Mouse (Mus musculus) hindbrain, embryonic 12.5 days (tissue): ENCODE data around the gene 9430015G10Rik. TPM values are rescaled to one million over a fixed set of nuclear protein-coding genes. Genes with fewer than 3 reads are reported as not detected.

Experiments used
- ATAC-seq: fragments of 200-750 bp; cut with Nextera tagmentation; 2 replicates; pipeline ENCODE4 v1.8.0; 2017; ENCODE audit warnings: moderate TSS enrichment; ENCODE audit not compliant: low FRiP score
- H3K27ac ChIP-seq: fragments of 300-500 bp; sonication (generic); 2 replicates; pipeline ENCODE4 v1.5.1; 2016; ENCODE audit warnings: mild to moderate bottlenecking
- H3K27me3 ChIP-seq: fragments of 300-500 bp; sonication (generic); 2 replicates; pipeline ENCODE4 v1.6.1; 2016; ENCODE audit warnings: mild to moderate bottlenecking
- H3K36me3 ChIP-seq: fragments of 300-500 bp; sonication (generic); 2 replicates; pipeline ENCODE4 v1.6.1; 2016; ENCODE audit warnings: mild to moderate bottlenecking
- H3K4me1 ChIP-seq: fragments of 300-500 bp; sonication (generic); 2 replicates; pipeline ENCODE4 v1.6.1; 2016
- H3K4me2 ChIP-seq: fragments of 300-500 bp; sonication (generic); replicated peaks from 2 replicates; pipeline ENCODE4 v1.6.1; 2016; ENCODE audit warnings: mild to moderate bottlenecking
- H3K4me3 ChIP-seq: fragments of 300-500 bp; sonication (generic); 2 replicates; pipeline ENCODE4 v1.5.1; 2016; ENCODE audit warnings: mild to moderate bottlenecking
- H3K9ac ChIP-seq: fragments of 300-500 bp; sonication (generic); 2 replicates; pipeline ENCODE4 v1.6.1; 2016; ENCODE audit warnings: mild to moderate bottlenecking, moderate library complexity
- H3K9me3 ChIP-seq: fragments of 300-500 bp; sonication (generic); replicated peaks from 2 replicates; pipeline ENCODE4 v1.6.1; 2016; ENCODE audit warnings: mild to moderate bottlenecking
- WGBS: fragments of 180-500 bp; shearing (Covaris S2); methylation state at CpG from one replicate; pipeline ENCODE4 v1.1.7; 2016; 5-methylcytosine and 5-hydroxymethylcytosine counted together
- polyA plus RNA-seq: library from polyadenylated mRNA; unstranded; fragments of >200 nt; fragmentation: Nextera tagmentation; extraction: Ambion mirVana; gene quantifications from 2 replicates; pipeline ENCODE4 v1.2.1, GENCODE M21; 2016

The 9430015G10Rik gene
- polyA plus RNA-seq, result 49.6 and 50.8 TPM in 2 replicates

- ATAC-seq, result peak; percentile 99
- peaks cover 7% of the 10 kb centered on the region for H3K4me1 ChIP-seq
- peak within 1 kb of the TSS; percentile 76 for H3K4me3 ChIP-seq
- no peaks in the 10 kb centered on the region for H3K27me3 ChIP-seq
- peak within 1 kb of the TSS; percentile 66 for H3K4me2 ChIP-seq
- under 1% methylated on average over 56 of the region's 60 CpGs for WGBS
- peak within 1 kb of the TSS; percentile 85 for H3K27ac ChIP-seq
- H3K9ac ChIP-seq, result peak within 1 kb of the TSS; percentile 78
- H3K36me3 ChIP-seq, result no peaks in the 10 kb centered on the region
- H3K9me3 ChIP-seq, result no peaks in the 10 kb centered on the region
Measured at GRCm38 (mm10) chr4:156109570-156110331, at the start of gene 9430015G10Rik. 9430015G10Rik (plus strand) TSS chr4:156109982.

- WGBS, result 11% methylated on average over 4 of the region's 4 CpGs
Measured at GRCm38 (mm10) chr4:156063861-156064509, 45.8 kb upstream of the 9430015G10Rik start.

GRCm38 (mm10) chr4:156064510-156064897 lies 45.3 kb upstream of the 9430015G10Rik start:
- Histone ChIP-seq H3K4me3 (no peak overlapping the region), H3K4me2 (no peak overlapping the region), H3K4me1 (peaks cover 10% of the 10 kb centered on the region), H3K27me3 (no peaks in the 10 kb centered on the region; the same call in 1 of the 2 replicates), H3K9me3 (no peaks in the 10 kb centered on the region), H3K27ac (no peak overlapping the region), H3K36me3 (no peaks in the 10 kb centered on the region), H3K9ac (no peak overlapping the region)
- WGBS, result 79% methylated on average over 9 of the region's 9 CpGs
- ATAC-seq, result no peak

More at GRCm38 (mm10) chr4:156063861-156064509, 45.8 kb upstream of the 9430015G10Rik start:
- Histone ChIP-seq H3K36me3 (no peaks in the 10 kb centered on the region), H3K4me2 (no peak overlapping the region), H3K9ac (no peak overlapping the region), H3K4me3 (no peak overlapping the region), H3K27ac (peak overlapping the region; percentile 41; the same call in 1 of the 2 replicates), H3K4me1 (peaks cover 10% of the 10 kb centered on the region), H3K27me3 (no peaks in the 10 kb centered on the region; the same call in 1 of the 2 replicates), H3K9me3 (no peaks in the 10 kb centered on the region)
- ATAC-seq, result no peak

- no peak for ATAC-seq
- no peaks in the 10 kb centered on the region for H3K36me3 ChIP-seq
- H3K27ac ChIP-seq, result no peak overlapping the region
- H3K9me3 ChIP-seq, result no peaks in the 10 kb centered on the region
- H3K27me3 ChIP-seq, result no peaks in the 10 kb centered on the region
- no peak overlapping the region for H3K4me3 ChIP-seq
- peaks cover 15% of the 10 kb centered on the region for H3K4me1 ChIP-seq
- WGBS, result 95% methylated on average over 10 of the region's 10 CpGs
- no peak overlapping the region for H3K9ac ChIP-seq
- no peak overlapping the region for H3K4me2 ChIP-seq
Measured at GRCm38 (mm10) chr4:156065156-156065894, 44.5 kb upstream of the 9430015G10Rik start.

GRCm38 (mm10) chr4:156067256-156067949 lies 42.4 kb upstream of the 9430015G10Rik start:
- Histone ChIP-seq H3K36me3 (no peaks in the 10 kb centered on the region), H3K4me1 (peaks cover 20% of the 10 kb centered on the region), H3K27ac (no peak overlapping the region), H3K9me3 (no peaks in the 10 kb centered on the region), H3K4me3 (no peak overlapping the region), H3K27me3 (no peaks in the 10 kb centered on the region), H3K9ac (no peak overlapping the region), H3K4me2 (no peak overlapping the region)
- ATAC-seq, result no peak
- 75% methylated on average over 5 of the region's 5 CpGs for WGBS

- Histone ChIP-seq H3K4me1 (peaks cover 10% of the 10 kb centered on the region), H3K36me3 (no peaks in the 10 kb centered on the region), H3K9me3 (no peaks in the 10 kb centered on the region), H3K27ac (no peak overlapping the region), H3K4me2 (no peak overlapping the region), H3K27me3 (no peaks in the 10 kb centered on the region), H3K4me3 (no peak overlapping the region), H3K9ac (0 out of 2 replicates have a peak overlapping the region, but pooled peaks have one; percentile 8)
- WGBS, result 59% methylated on average over 8 of the region's 8 CpGs
- no peak for ATAC-seq
Measured at GRCm38 (mm10) chr4:156069701-156070100, 40.1 kb upstream of the 9430015G10Rik start.

GRCm38 (mm10) chr4:156070276-156070675 lies 39.5 kb upstream of the 9430015G10Rik start:
- Histone ChIP-seq H3K4me3 (no peak overlapping the region), H3K9ac (0 out of 2 replicates have a peak overlapping the region, but pooled peaks have one; percentile 8), H3K9me3 (no peaks in the 10 kb centered on the region), H3K27ac (peak overlapping the region; percentile 23; the same call in 1 of the 2 replicates), H3K27me3 (no peaks in the 10 kb centered on the region), H3K4me1 (peaks cover 10% of the 10 kb centered on the region), H3K4me2 (no peak overlapping the region), H3K36me3 (no peaks in the 10 kb centered on the region)
- no peak for ATAC-seq
- 49% methylated on average over 6 of the region's 6 CpGs for WGBS

GRCm38 (mm10) chr4:156070716-156071115 lies 39.1 kb upstream of the 9430015G10Rik start:
- no peak overlapping the region for H3K9ac ChIP-seq
- H3K27ac ChIP-seq, result peak overlapping the region; percentile 23; the same call in 1 of the 2 replicates
- no peak overlapping the region for H3K4me2 ChIP-seq
- peaks cover 3% of the 10 kb centered on the region; the same call in 1 of the 2 replicates for H3K27me3 ChIP-seq
- no peak for ATAC-seq
- no peak overlapping the region for H3K4me3 ChIP-seq
- WGBS, result 67% methylated on average over 2 of the region's 2 CpGs
- H3K4me1 ChIP-seq, result peaks cover 10% of the 10 kb centered on the region
- H3K9me3 ChIP-seq, result no peaks in the 10 kb centered on the region
- H3K36me3 ChIP-seq, result no peaks in the 10 kb centered on the region

GRCm38 (mm10) chr4:156076911-156077382 lies 32.8 kb upstream of the 9430015G10Rik start:
- Histone ChIP-seq H3K4me2 (peak overlapping the region; percentile 61; the same call in 1 of the 2 replicates), H3K36me3 (no peaks in the 10 kb centered on the region), H3K27me3 (peaks cover 34% of the 10 kb centered on the region), H3K9me3 (no peaks in the 10 kb centered on the region), H3K27ac (no peak overlapping the region), H3K9ac (0 out of 2 replicates have a peak overlapping the region, but pooled peaks have one; percentile 45), H3K4me1 (peaks cover 9% of the 10 kb centered on the region), H3K4me3 (0 out of 2 replicates have a peak overlapping the region, but pooled peaks have one; percentile 33)
- 10% methylated on average over 8 of the region's 8 CpGs for WGBS
- ATAC-seq, result no peak

GRCm38 (mm10) chr4:156077499-156078301 lies 32.1 kb upstream of the 9430015G10Rik start:
- Histone ChIP-seq H3K9ac (peak overlapping the region; percentile 45; the same call in 1 of the 2 replicates), H3K27ac (no peak overlapping the region), H3K4me1 (peaks cover 9% of the 10 kb centered on the region), H3K4me3 (peak overlapping the region; percentile 33), H3K9me3 (no peaks in the 10 kb centered on the region), H3K36me3 (no peaks in the 10 kb centered on the region), H3K4me2 (peak overlapping the region; percentile 61), H3K27me3 (peaks cover 34% of the 10 kb centered on the region)
- under 1% methylated on average over 58 of the region's 58 CpGs for WGBS
- peak; percentile 46; the same call in 1 of the 2 replicates for ATAC-seq
